Mouse (Mus musculus): Measurements from ENCODE around the gene Anxa9.

- TF ChIP-seq POLR2A (IDR thresholded peaks at IDR 0.05; ENCODE audit: low read depth, low read length) (no peak), CTCF (IDR thresholded peaks at IDR 0.05; ENCODE audit: extremely low read depth, insufficient read length, insufficient replicate concordance, low read depth, low read length) (no peak)
These were observed 30.5 kb downstream of the Anxa9 start for GRCm38 (mm10) chr3:95276428-95276934.
